Mouse (Mus musculus): ENCODE data around the gene Zfp771. TPM values are rescaled to one million over a fixed set of nuclear protein-coding genes. Genes with fewer than 3 reads are reported as not detected.

Zfp771 gene
- polyA plus RNA-seq, 1 experiment: 13.1 TPM

GRCm38 (mm10) chr7:127223515-127224478 lies 20.3 kb upstream of the Zfp771 start:
- Histone ChIP-seq H3K4me1 (ENCODE audit: control insufficient read depth, insufficient read depth, low read length) (peaks cover 3% of the 10 kb centered on the region), H3K4me3 (replicated peaks; ENCODE audit: control insufficient read depth, low read depth, low read length) (no peak overlapping the region), H3K27ac (ENCODE audit: control insufficient read depth, insufficient read depth, low read depth, low read length, poor library complexity) (no peak overlapping the region)
- TF ChIP-seq CTCF (IDR thresholded peaks at IDR 0.05; ENCODE audit: control insufficient read depth, insufficient read depth, low read length) (no peak), POLR2A (IDR thresholded peaks at IDR 0.05; ENCODE audit: borderline replicate concordance, control insufficient read depth, low read depth, low read length) (no peak)
- 86% methylated on average over 6 of the region's 6 CpGs for WGBS

- H3K4me1 ChIP-seq (ENCODE audit: control insufficient read depth, insufficient read depth, low read length): no peaks in the 10 kb centered on the region; the same call in 1 of the 2 replicates
- WGBS: 90% methylated on average over 6 of the region's 6 CpGs
- TF ChIP-seq CTCF (IDR thresholded peaks at IDR 0.05; ENCODE audit: control insufficient read depth, insufficient read depth, low read length): no peak
- no peak for TF ChIP-seq POLR2A (IDR thresholded peaks at IDR 0.05; ENCODE audit: borderline replicate concordance, control insufficient read depth, low read depth, low read length)
- H3K4me3 ChIP-seq (replicated peaks; ENCODE audit: control insufficient read depth, low read depth, low read length): no peak overlapping the region
- no peak overlapping the region for H3K27ac ChIP-seq (ENCODE audit: control insufficient read depth, insufficient read depth, low read depth, low read length, poor library complexity)
Measured at GRCm38 (mm10) chr7:127224616-127225015, 19.5 kb upstream of the Zfp771 start.

GRCm38 (mm10) chr7:127225147-127225995 lies 18.7 kb upstream of the Zfp771 start:
- H3K4me3 ChIP-seq (replicated peaks; ENCODE audit: control insufficient read depth, low read depth, low read length): no peak overlapping the region
- peak overlapping the region; percentile 62 for H3K27ac ChIP-seq (ENCODE audit: control insufficient read depth, insufficient read depth, low read depth, low read length, poor library complexity)
- no peaks in the 10 kb centered on the region; the same call in 1 of the 2 replicates for H3K4me1 ChIP-seq (ENCODE audit: control insufficient read depth, insufficient read depth, low read length)
- TF ChIP-seq CTCF (IDR thresholded peaks at IDR 0.05; ENCODE audit: control insufficient read depth, insufficient read depth, low read length) (no peak), POLR2A (IDR thresholded peaks at IDR 0.05; ENCODE audit: borderline replicate concordance, control insufficient read depth, low read depth, low read length) (no peak)
- whole genome bisulfite sequencing: 76% methylated on average over 11 of the region's 11 CpGs

- WGBS: 42% methylated on average over 4 of the region's 4 CpGs
- TF ChIP-seq POLR2A (IDR thresholded peaks at IDR 0.05; ENCODE audit: borderline replicate concordance, control insufficient read depth, low read depth, low read length): no peak
- TF ChIP-seq CTCF (IDR thresholded peaks at IDR 0.05; ENCODE audit: control insufficient read depth, insufficient read depth, low read length): peak; percentile 93
- Histone ChIP-seq H3K4me3 (replicated peaks; ENCODE audit: control insufficient read depth, low read depth, low read length) (no peak overlapping the region), H3K27ac (ENCODE audit: control insufficient read depth, insufficient read depth, low read depth, low read length, poor library complexity) (no peak overlapping the region), H3K4me1 (ENCODE audit: control insufficient read depth, insufficient read depth, low read length) (no peaks in the 10 kb centered on the region; the same call in 1 of the 2 replicates)
Measured at GRCm38 (mm10) chr7:127228615-127229303, 15.3 kb upstream of the Zfp771 start.

- H3K4me1 ChIP-seq (ENCODE audit: control insufficient read depth, insufficient read depth, low read length): no peaks in the 10 kb centered on the region
- no peak overlapping the region for H3K27ac ChIP-seq (ENCODE audit: control insufficient read depth, insufficient read depth, low read depth, low read length, poor library complexity)
- TF ChIP-seq POLR2A (IDR thresholded peaks at IDR 0.05; ENCODE audit: borderline replicate concordance, control insufficient read depth, low read depth, low read length): no peak
- TF ChIP-seq CTCF (IDR thresholded peaks at IDR 0.05; ENCODE audit: control insufficient read depth, insufficient read depth, low read length): no peak
- H3K4me3 ChIP-seq (replicated peaks; ENCODE audit: control insufficient read depth, low read depth, low read length): no peak overlapping the region
- 32% methylated on average over 3 of the region's 3 CpGs for WGBS
Measured at GRCm38 (mm10) chr7:127231376-127231775, 12.7 kb upstream of the Zfp771 start.

- Histone ChIP-seq H3K27ac (ENCODE audit: control insufficient read depth, insufficient read depth, low read depth, low read length, poor library complexity) (peak overlapping the region; percentile 89), H3K4me3 (replicated peaks; ENCODE audit: control insufficient read depth, low read depth, low read length) (peak overlapping the region; percentile 68), H3K4me1 (ENCODE audit: control insufficient read depth, insufficient read depth, low read length) (no peaks in the 10 kb centered on the region)
- TF ChIP-seq POLR2A (IDR thresholded peaks at IDR 0.05; ENCODE audit: borderline replicate concordance, control insufficient read depth, low read depth, low read length): no peak
- TF ChIP-seq CTCF (IDR thresholded peaks at IDR 0.05; ENCODE audit: control insufficient read depth, insufficient read depth, low read length): no peak
- WGBS: 2% methylated on average over 20 of the region's 20 CpGs
Measured at GRCm38 (mm10) chr7:127231826-127232621, 12.1 kb upstream of the Zfp771 start.
